Mouse (Mus musculus) ES-Bruce4 (cell line): ENCODE measurements around the gene Phgr1. TPM values are rescaled to one million over a fixed set of nuclear protein-coding genes. Genes with fewer than 3 reads are reported as not detected.

Source experiments
- H3K27ac ChIP-seq: 2 replicates; pipeline ENCODE4 v1.5.1; 2012; ENCODE audit warnings: low read length, inconsistent platforms; ENCODE audit not compliant: insufficient read depth
- H3K27me3 ChIP-seq: 2 replicates; pipeline ENCODE4 v1.6.1; 2012; ENCODE audit warnings: mild to moderate bottlenecking, low read length, inconsistent platforms; ENCODE audit not compliant: control insufficient read depth, poor library complexity, insufficient read depth, severe bottlenecking
- H3K36me3 ChIP-seq: 2 replicates; pipeline ENCODE4 v1.6.1; 2012; ENCODE audit warnings: inconsistent platforms, mild to moderate bottlenecking, low read length, moderate library complexity; ENCODE audit not compliant: control insufficient read depth, poor library complexity, insufficient read depth, severe bottlenecking
- H3K4me1 ChIP-seq: one replicate; pipeline ENCODE4 v1.8.1; 2011; ENCODE audit warnings: low read length; ENCODE audit not compliant: control insufficient read depth, insufficient read depth
- H3K4me3 ChIP-seq: 2 replicates; pipeline ENCODE4 v1.5.1; 2011; ENCODE audit warnings: low read depth, mild to moderate bottlenecking, low read length
- H3K9ac ChIP-seq: 2 replicates; pipeline ENCODE4 v1.6.1; 2012; ENCODE audit warnings: low read depth, mild to moderate bottlenecking, inconsistent platforms; ENCODE audit not compliant: poor library complexity, severe bottlenecking
- H3K9me3 ChIP-seq: replicated peaks from 2 replicates; pipeline ENCODE4 v1.6.1; 2012; ENCODE audit warnings: mild to moderate bottlenecking, low read length, inconsistent platforms; ENCODE audit not compliant: control insufficient read depth, poor library complexity, insufficient read depth, severe bottlenecking
- CTCF ChIP-seq: IDR thresholded peaks from one replicate; pipeline ENCODE4 v1.8.1; 2011; ENCODE audit warnings: low read depth, low read length
- EP300 ChIP-seq: IDR thresholded peaks from 2 replicates; pipeline ENCODE4 v1.6.1; 2011; ENCODE audit warnings: low read depth, low read length; ENCODE audit not compliant: insufficient read depth
- POLR2A ChIP-seq: IDR thresholded peaks from one replicate; pipeline ENCODE4 v1.8.1; 2011; ENCODE audit warnings: low read length; ENCODE audit not compliant: insufficient read depth
- polyA plus RNA-seq: library from polyadenylated mRNA; stranded (reverse); fragments of >200 nt; gene quantifications from 2 replicates; pipeline ENCODE4 v1.2.4, GENCODE M21; 2011; ENCODE audit warnings: low read depth; ENCODE audit not compliant: missing spikeins, insufficient read depth, insufficient read length

Gene Phgr1
- polyA plus RNA-seq, 1 experiment: not detected

DNA sequence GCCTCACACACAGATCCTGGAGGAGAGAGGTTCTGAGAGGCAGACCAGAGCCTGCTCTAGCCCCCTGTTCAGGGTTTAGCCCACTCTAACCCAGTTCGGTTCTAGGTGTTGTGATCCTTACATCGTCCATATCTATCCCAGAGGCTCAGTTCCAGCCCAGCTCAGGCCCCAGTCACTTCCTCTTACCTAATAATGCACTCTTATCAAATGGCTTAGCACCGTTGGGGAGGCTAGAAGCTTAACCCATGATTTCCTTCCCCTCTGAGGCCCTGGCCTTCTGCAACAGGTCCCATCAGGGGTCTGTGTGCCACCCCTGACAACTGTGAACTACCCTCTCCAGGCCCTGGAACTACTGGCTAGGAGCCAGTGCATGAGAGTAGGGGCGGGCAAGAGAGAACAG lies 43.4 kb upstream of the Phgr1 start:
- Histone ChIP-seq H3K36me3 (no peaks in the 10 kb centered on the region), H3K9me3 (no peaks in the 10 kb centered on the region), H3K9ac (no peak overlapping the region), H3K27me3 (no peaks in the 10 kb centered on the region), H3K27ac (no peak overlapping the region), H3K4me3 (no peak overlapping the region), H3K4me1 (no peaks in the 10 kb centered on the region)
- TF ChIP-seq CTCF (no peak), POLR2A (no peak), EP300 (no peak)

DNA sequence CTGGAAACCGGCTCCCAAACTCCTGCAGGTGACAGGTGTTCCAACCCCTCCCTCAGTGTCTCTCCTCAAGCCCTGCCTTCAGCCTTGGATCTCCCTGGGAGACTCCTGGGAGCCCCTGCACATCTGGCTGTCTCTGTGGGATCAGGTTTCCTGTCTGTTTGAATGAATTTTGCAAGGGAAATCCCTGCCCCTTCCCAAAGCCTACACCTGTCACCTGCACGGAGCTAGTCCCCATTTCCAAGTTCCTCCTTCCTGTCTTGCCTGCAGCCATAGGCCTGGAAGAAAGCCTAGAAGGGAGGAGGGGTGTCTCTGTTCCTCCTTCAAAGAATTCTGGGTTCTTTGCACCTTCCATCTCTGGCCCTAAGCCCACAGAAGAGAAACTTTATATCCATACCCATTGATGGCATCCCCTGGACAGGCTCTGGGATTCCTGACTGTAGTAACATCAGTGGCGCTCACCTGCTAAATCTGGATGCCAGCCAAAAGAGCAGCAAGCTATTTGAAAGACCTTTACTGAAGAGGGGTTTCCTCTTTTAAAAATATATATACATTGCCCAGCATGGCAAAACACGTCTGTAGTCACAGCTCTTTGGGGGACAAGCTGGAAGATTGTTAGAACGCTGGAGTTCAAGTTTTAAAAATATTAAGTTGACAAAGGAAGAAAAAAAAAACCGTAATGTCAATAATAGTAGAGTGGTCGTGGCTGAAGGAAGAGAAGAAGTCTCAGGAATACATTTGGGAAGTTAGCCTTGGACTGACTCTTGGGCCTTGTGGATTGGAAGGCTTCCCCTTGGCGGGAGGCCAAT lies 42.5 kb upstream of the Phgr1 start:
- H3K36me3 ChIP-seq: no peaks in the 10 kb centered on the region
- no peak overlapping the region for H3K4me3 ChIP-seq
- H3K27ac ChIP-seq: no peak overlapping the region
- no peaks in the 10 kb centered on the region for H3K9me3 ChIP-seq
- H3K9ac ChIP-seq: no peak overlapping the region
- TF ChIP-seq EP300: no peak
- TF ChIP-seq CTCF: no peak
- no peak for TF ChIP-seq POLR2A
- H3K4me1 ChIP-seq: no peaks in the 10 kb centered on the region
- H3K27me3 ChIP-seq: no peaks in the 10 kb centered on the region

- no peaks in the 10 kb centered on the region for H3K9me3 ChIP-seq
- peak; percentile 61 for TF ChIP-seq CTCF
- TF ChIP-seq EP300: no peak
- H3K27ac ChIP-seq: no peak overlapping the region
- H3K27me3 ChIP-seq: no peaks in the 10 kb centered on the region
- H3K4me1 ChIP-seq: no peaks in the 10 kb centered on the region
- H3K36me3 ChIP-seq: no peaks in the 10 kb centered on the region
- no peak overlapping the region for H3K9ac ChIP-seq
- no peak overlapping the region for H3K4me3 ChIP-seq
Measured at GRCm38 (mm10) chr2:118730622-118730915, 42.0 kb upstream of the Phgr1 start.

DNA sequence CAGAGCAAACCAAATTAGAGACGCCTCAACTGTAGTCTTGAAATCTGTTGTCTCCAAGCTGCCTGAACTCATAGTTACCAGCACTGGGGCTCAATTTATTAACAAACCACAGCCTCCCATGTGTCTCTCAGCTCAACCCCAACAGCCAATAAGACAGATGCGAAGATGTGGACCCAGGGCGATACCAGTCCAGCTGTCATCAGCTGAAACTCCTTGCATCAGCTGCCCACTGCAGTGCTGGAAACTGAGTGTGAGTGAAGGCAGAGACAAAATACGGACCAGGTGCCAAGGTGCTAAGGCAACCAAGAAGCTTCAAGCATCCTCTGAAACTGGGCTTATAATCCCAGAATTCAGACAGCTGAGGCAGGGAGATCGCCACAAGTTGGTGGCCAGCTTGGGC lies 40.6 kb upstream of the Phgr1 start:
- Histone ChIP-seq H3K9me3 (no peaks in the 10 kb centered on the region), H3K4me3 (no peak overlapping the region), H3K27ac (no peak overlapping the region), H3K27me3 (no peaks in the 10 kb centered on the region), H3K4me1 (no peaks in the 10 kb centered on the region), H3K9ac (no peak overlapping the region), H3K36me3 (no peaks in the 10 kb centered on the region)
- TF ChIP-seq EP300: no peak
- no peak for TF ChIP-seq CTCF
- TF ChIP-seq POLR2A: no peak

DNA sequence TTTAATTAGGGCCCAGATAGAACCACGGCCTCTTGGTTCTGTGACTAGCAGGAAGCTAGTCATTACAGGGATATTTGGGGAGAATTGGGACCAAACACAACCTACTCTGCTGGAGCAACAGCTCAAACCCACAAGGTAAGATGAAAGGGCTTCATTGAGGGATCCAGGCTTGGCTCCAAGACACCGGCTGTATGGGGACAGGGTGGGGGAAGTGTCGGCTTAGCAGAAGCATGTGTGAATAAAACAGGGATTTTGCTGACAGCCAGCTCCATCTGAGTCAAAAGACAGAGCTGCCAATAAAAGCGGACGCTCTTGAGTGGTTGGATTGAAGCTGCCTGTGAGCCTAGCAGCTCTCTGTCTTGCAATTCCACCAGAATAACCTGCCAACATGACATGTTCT lies 39.2 kb upstream of the Phgr1 start:
- no peaks in the 10 kb centered on the region for H3K36me3 ChIP-seq
- TF ChIP-seq CTCF (no peak), EP300 (no peak), POLR2A (no peak)
- H3K9ac ChIP-seq: no peak overlapping the region
- H3K4me3 ChIP-seq: no peak overlapping the region
- H3K27me3 ChIP-seq: no peaks in the 10 kb centered on the region
- H3K4me1 ChIP-seq: no peaks in the 10 kb centered on the region
- no peak overlapping the region for H3K27ac ChIP-seq
- no peaks in the 10 kb centered on the region for H3K9me3 ChIP-seq

GRCm38 (mm10) chr2:118740341-118740740 lies 32.2 kb upstream of the Phgr1 start:
- H3K27me3 ChIP-seq: peaks cover 6% of the 10 kb centered on the region; the same call in 1 of the 2 replicates
- no peak overlapping the region for H3K4me3 ChIP-seq
- H3K27ac ChIP-seq: no peak overlapping the region
- no peaks in the 10 kb centered on the region for H3K9me3 ChIP-seq
- H3K4me1 ChIP-seq: no peaks in the 10 kb centered on the region
- no peak for TF ChIP-seq POLR2A
- TF ChIP-seq EP300: no peak
- no peak for TF ChIP-seq CTCF
- no peak overlapping the region for H3K9ac ChIP-seq
- H3K36me3 ChIP-seq: no peaks in the 10 kb centered on the region
